Mouse (Mus musculus): ENCODE results near the gene Zfp872.
"Not testable (repeated sequence)": the region's sequence is repeated elsewhere in the genome, so short reads cannot be mapped to it uniquely, and the experiment has no call there.

Gene Zfp872

GRCm38 (mm10) chr9:22169327-22169726 is 18.6 kb upstream of the Zfp872 start:
- DNase-seq (ENCODE audit: inconsistent ontology term), result no peak

- DNase-seq (ENCODE audit: inconsistent ontology term), result no peak
These were observed 15.6 kb upstream of the Zfp872 start for GRCm38 (mm10) chr9:22172318-22172717.

- no peak for DNase-seq (ENCODE audit: inconsistent ontology term)
These were observed 8.5 kb downstream of the Zfp872 start for GRCm38 (mm10) chr9:22196412-22196811.

- DNase-seq (ENCODE audit: inconsistent ontology term), result no peak
These were observed 25.9 kb downstream of the Zfp872 start for GRCm38 (mm10) chr9:22213785-22214194.

GRCm38 (mm10) chr9:22214549-22214948 is 26.7 kb downstream of the Zfp872 start:
- DNase-seq (ENCODE audit: inconsistent ontology term), result no peak

- DNase-seq (ENCODE audit: inconsistent ontology term), result no peak
These were observed 28.8 kb downstream of the Zfp872 start for GRCm38 (mm10) chr9:22216705-22217104.

- no peak for DNase-seq (ENCODE audit: inconsistent ontology term)
These were observed 30.1 kb downstream of the Zfp872 start for GRCm38 (mm10) chr9:22217858-22218493.

GRCm38 (mm10) chr9:22224066-22224465 is 36.2 kb downstream of the Zfp872 start:
- no peak for DNase-seq (ENCODE audit: inconsistent ontology term)

- DNase-seq (ENCODE audit: inconsistent ontology term), result no peak
These were observed 36.9 kb downstream of the Zfp872 start for GRCm38 (mm10) chr9:22224536-22225503.

GRCm38 (mm10) chr9:22225581-22226388 is 37.9 kb downstream of the Zfp872 start, which contains the start of gene Zfp809:
Gene Zfp809 (plus strand): TSS chr9:22225714.
- peak; percentile 97 for DNase-seq (ENCODE audit: inconsistent ontology term)

- DNase-seq (ENCODE audit: inconsistent ontology term), result not testable (repeated sequence)
These were observed 38.4 kb downstream of the Zfp872 start for GRCm38 (mm10) chr9:22226389-22226673.

- DNase-seq (ENCODE audit: inconsistent ontology term), result peak; percentile 5
These were observed 39.0 kb downstream of the Zfp872 start for GRCm38 (mm10) chr9:22226846-22227245.

- no peak for DNase-seq (ENCODE audit: inconsistent ontology term)
These were observed 41.6 kb downstream of the Zfp872 start for GRCm38 (mm10) chr9:22229386-22230026.

- no peak for DNase-seq (ENCODE audit: inconsistent ontology term)
These were observed 42.2 kb downstream of the Zfp872 start for GRCm38 (mm10) chr9:22230061-22230460.

- DNase-seq (ENCODE audit: inconsistent ontology term), result no peak
These were observed 42.7 kb downstream of the Zfp872 start for GRCm38 (mm10) chr9:22230556-22230955.

GRCm38 (mm10) chr9:22240001-22240400 is 52.1 kb downstream of the Zfp872 start:
- no peak for DNase-seq (ENCODE audit: inconsistent ontology term)

- DNase-seq (ENCODE audit: inconsistent ontology term), result no peak
These were observed 56.4 kb downstream of the Zfp872 start for GRCm38 (mm10) chr9:22244242-22244641.

Measured in Muller cell, postnatal 12 days (primary cell).